Mouse (Mus musculus): Measurements from ENCODE around the gene Serp2. TPM values are rescaled to one million over a fixed set of nuclear protein-coding genes. Genes with fewer than 3 reads are reported as not detected.

Serp2 gene
- polyA plus RNA-seq, 1 experiment from 2014 or later, result 25.3 TPM

- WGBS, result 86% methylated on average over 6 of the region's 6 CpGs
- H3K27ac ChIP-seq, result no peak overlapping the region; the same call in 1 of the 2 replicates
- no peak for DNase-seq (ENCODE audit: low spot score)
- H3K4me1 ChIP-seq, result peaks cover 27% of the 10 kb centered on the region
- no peaks in the 10 kb centered on the region for H3K9me3 ChIP-seq
- no peak overlapping the region for H3K4me3 ChIP-seq
- no peaks in the 10 kb centered on the region for H3K27me3 ChIP-seq (ENCODE audit: insufficient read depth, poor library complexity, severe bottlenecking)
- 0 out of 2 replicates have a peak, but pooled peaks cover under 1% of the 10 kb centered on the region for H3K36me3 ChIP-seq
These were observed 57.2 kb downstream of the Serp2 start for GRCm38 (mm10) chr14:76499492-76499891.

- Histone ChIP-seq H3K9me3 (no peaks in the 10 kb centered on the region), H3K4me1 (peaks cover 31% of the 10 kb centered on the region), H3K36me3 (peaks cover 6% of the 10 kb centered on the region; the same call in 1 of the 2 replicates), H3K27ac (peak overlapping the region; percentile 72; the same call in 1 of the 2 replicates), H3K27me3 (ENCODE audit: insufficient read depth, poor library complexity, severe bottlenecking) (no peaks in the 10 kb centered on the region), H3K4me3 (no peak overlapping the region)
- no peak for DNase-seq (ENCODE audit: low spot score)
- 52% methylated on average over 7 of the region's 7 CpGs for WGBS
These were observed 58.5 kb downstream of the Serp2 start for GRCm38 (mm10) chr14:76498210-76498609.

- WGBS, result 85% methylated on average over 9 of the region's 9 CpGs
- H3K4me1 ChIP-seq, result peaks cover 31% of the 10 kb centered on the region
- H3K36me3 ChIP-seq, result peaks cover 6% of the 10 kb centered on the region; the same call in 1 of the 2 replicates
- H3K9me3 ChIP-seq, result no peaks in the 10 kb centered on the region
- no peak overlapping the region for H3K4me3 ChIP-seq
- H3K27me3 ChIP-seq (ENCODE audit: insufficient read depth, poor library complexity, severe bottlenecking), result no peaks in the 10 kb centered on the region
- no peak for DNase-seq (ENCODE audit: low spot score)
- H3K27ac ChIP-seq, result no peak overlapping the region
These were observed 59.5 kb downstream of the Serp2 start for GRCm38 (mm10) chr14:76497187-76497586.

- peaks cover 29% of the 10 kb centered on the region for H3K4me1 ChIP-seq
- WGBS, result 48% methylated on average over 5 of the region's 5 CpGs
- no peaks in the 10 kb centered on the region for H3K9me3 ChIP-seq
- no peaks in the 10 kb centered on the region for H3K27me3 ChIP-seq (ENCODE audit: insufficient read depth, poor library complexity, severe bottlenecking)
- no peak overlapping the region for H3K4me3 ChIP-seq
- DNase-seq (ENCODE audit: low spot score), result no peak
- H3K27ac ChIP-seq, result no peak overlapping the region
- peaks cover 6% of the 10 kb centered on the region; the same call in 1 of the 2 replicates for H3K36me3 ChIP-seq
These were observed 61.7 kb downstream of the Serp2 start for GRCm38 (mm10) chr14:76495022-76495421.

GRCm38 (mm10) chr14:76489128-76489527 lies 67.6 kb downstream of the Serp2 start:
- Histone ChIP-seq H3K4me1 (peaks cover 20% of the 10 kb centered on the region), H3K27ac (no peak overlapping the region), H3K4me3 (no peak overlapping the region), H3K9me3 (no peaks in the 10 kb centered on the region), H3K36me3 (peaks cover 2% of the 10 kb centered on the region; the same call in 1 of the 2 replicates), H3K27me3 (ENCODE audit: insufficient read depth, poor library complexity, severe bottlenecking) (no peaks in the 10 kb centered on the region)
- DNase-seq (ENCODE audit: low spot score), result no peak
- 77% methylated on average over 2 of the region's 2 CpGs for WGBS

GRCm38 (mm10) chr14:76488101-76489044 lies 68.3 kb downstream of the Serp2 start:
- DNase-seq (ENCODE audit: low spot score), result no peak
- no peaks in the 10 kb centered on the region for H3K9me3 ChIP-seq
- H3K27ac ChIP-seq, result peak overlapping the region; percentile 45; the same call in 1 of the 2 replicates
- no peak overlapping the region for H3K4me3 ChIP-seq
- no peaks in the 10 kb centered on the region for H3K36me3 ChIP-seq
- peaks cover 20% of the 10 kb centered on the region for H3K4me1 ChIP-seq
- 71% methylated on average over 18 of the region's 18 CpGs for WGBS
- H3K27me3 ChIP-seq (ENCODE audit: insufficient read depth, poor library complexity, severe bottlenecking), result no peaks in the 10 kb centered on the region

GRCm38 (mm10) chr14:76487609-76488008 lies 69.1 kb downstream of the Serp2 start:
- Histone ChIP-seq H3K4me1 (peaks cover 25% of the 10 kb centered on the region), H3K36me3 (no peaks in the 10 kb centered on the region), H3K4me3 (no peak overlapping the region), H3K27me3 (ENCODE audit: insufficient read depth, poor library complexity, severe bottlenecking) (no peaks in the 10 kb centered on the region), H3K9me3 (no peaks in the 10 kb centered on the region), H3K27ac (peak overlapping the region; percentile 45; the same call in 1 of the 2 replicates)
- 88% methylated on average over 16 of the region's 16 CpGs for WGBS
- no peak for DNase-seq (ENCODE audit: low spot score)

GRCm38 (mm10) chr14:76483701-76484100 lies 73.0 kb downstream of the Serp2 start:
- 89% methylated on average over 1 of the region's 1 CpGs for WGBS
- no peak overlapping the region for H3K27ac ChIP-seq
- H3K27me3 ChIP-seq (ENCODE audit: insufficient read depth, poor library complexity, severe bottlenecking), result no peaks in the 10 kb centered on the region
- H3K36me3 ChIP-seq, result no peaks in the 10 kb centered on the region
- DNase-seq (ENCODE audit: low spot score), result no peak
- no peak overlapping the region for H3K4me3 ChIP-seq
- no peaks in the 10 kb centered on the region for H3K9me3 ChIP-seq
- H3K4me1 ChIP-seq, result peaks cover 26% of the 10 kb centered on the region

Other genes with a start within 250 kb of the Serp2 start
- 371 and 402 TPM in 2 replicates for gene Tsc22d1, start 141.9 kb downstream of the Serp2 start, polyA plus RNA-seq (2016; fragmentation: Nextera tagmentation; extraction: Ambion mirVana)